Mouse (Mus musculus): ENCODE data around the gene Taco1.

- TF ChIP-seq POLR2A (IDR thresholded peaks at IDR 0.05; ENCODE audit: insufficient read depth, low read depth, low read length) (no peak), CTCF (IDR thresholded peaks at IDR 0.05; ENCODE audit: insufficient read depth, low read depth, low read length) (no peak)
Measured at GRCm38 (mm10) chr11:106056819-106057491, 8.9 kb upstream of the Taco1 start.
